Mouse (Mus musculus): ENCODE results near the gene Tbx3.

Tbx3 gene

GRCm38 (mm10) chr5:119679614-119680328 lies 9.3 kb downstream of the Tbx3 start:
- 12% methylated on average over 10 of the region's 10 CpGs for WGBS

GRCm38 (mm10) chr5:119680329-119681010 lies 10.0 kb downstream of the Tbx3 start:
- 21% methylated on average over 62 of the region's 62 CpGs for WGBS

- WGBS: 13% methylated on average over 8 of the region's 8 CpGs
Observed at GRCm38 (mm10) chr5:119681011-119681832, 10.8 kb downstream of the Tbx3 start.

GRCm38 (mm10) chr5:119681833-119682210 lies 11.4 kb downstream of the Tbx3 start:
- 15% methylated on average over 4 of the region's 4 CpGs for WGBS

- 15% methylated on average over 40 of the region's 40 CpGs for WGBS
Observed at GRCm38 (mm10) chr5:119682646-119683515, 12.4 kb downstream of the Tbx3 start.

GRCm38 (mm10) chr5:119683861-119684260 lies 13.4 kb downstream of the Tbx3 start:
- WGBS: 18% methylated on average over 5 of the region's 5 CpGs

- 5% methylated on average over 15 of the region's 15 CpGs for WGBS
Observed at GRCm38 (mm10) chr5:119684701-119685391, 14.4 kb downstream of the Tbx3 start.

GRCm38 (mm10) chr5:119685446-119686198 lies 15.2 kb downstream of the Tbx3 start:
- WGBS: 4% methylated on average over 22 of the region's 22 CpGs

- WGBS: 1% methylated on average over 30 of the region's 30 CpGs
Observed at GRCm38 (mm10) chr5:119686199-119686964, 15.9 kb downstream of the Tbx3 start.

GRCm38 (mm10) chr5:119687005-119687855 lies 16.8 kb downstream of the Tbx3 start:
- 6% methylated on average over 36 of the region's 36 CpGs for WGBS

- 25% methylated on average over 22 of the region's 22 CpGs for WGBS
Observed at GRCm38 (mm10) chr5:119687856-119688206, 17.4 kb downstream of the Tbx3 start.

- WGBS: 45% methylated on average over 3 of the region's 3 CpGs
Observed at GRCm38 (mm10) chr5:119688306-119688705, 17.8 kb downstream of the Tbx3 start.

GRCm38 (mm10) chr5:119688914-119689420 lies 18.5 kb downstream of the Tbx3 start:
- 36% methylated on average over 8 of the region's 8 CpGs for WGBS

GRCm38 (mm10) chr5:119689501-119689900 lies 19.0 kb downstream of the Tbx3 start:
- WGBS: 54% methylated on average over 3 of the region's 3 CpGs

- WGBS: under 1% methylated on average over 13 of the region's 13 CpGs
Observed at GRCm38 (mm10) chr5:119691075-119691474, 20.6 kb downstream of the Tbx3 start.

- 40% methylated on average over 6 of the region's 6 CpGs for WGBS
Observed at GRCm38 (mm10) chr5:119692425-119692824, 22.0 kb downstream of the Tbx3 start.

GRCm38 (mm10) chr5:119694914-119695313 lies 24.4 kb downstream of the Tbx3 start:
- WGBS: 63% methylated on average over 8 of the region's 8 CpGs

- WGBS: 75% methylated on average over 1 of the region's 1 CpGs
Observed at GRCm38 (mm10) chr5:119703031-119703430, 32.6 kb downstream of the Tbx3 start.
